Mouse (Mus musculus) activated CD4-positive, CD25-positive, alpha-beta regulatory T cell (primary cell): ENCODE data around the gene Amy2a5. TPM values are rescaled to one million over a fixed set of nuclear protein-coding genes. Genes with fewer than 3 reads are reported as not detected.

ENCODE experiments used
- polyA plus RNA-seq, 2 experiments: library from polyadenylated mRNA; unstranded; fragments of 100-300 nt; shearing (Covaris generic); gene quantifications; one replicate each; pipeline ENCODE4 v1.2.1; 2017

The Amy2a5 gene
- under 1 TPM in 1 of 2 experiments, not detected in 1; 0.11 TPM for polyA plus RNA-seq

GRCm38 (mm10) chr3:113258737-113259136 lies at the start of gene Amy2a5:
TSS of gene Amy2a5 (minus strand) at chr3:113258837.

GRCm38 (mm10) chr3:113291349-113291748 lies 32.7 kb upstream of the Amy2a5 start, which contains the start of gene Amy2a4:
TSS of gene Amy2a4 (minus strand) at chr3:113291449.

Other genes with a start within 250 kb of the Amy2a5 start
- gene Amy2a4, start 32.6 kb upstream of the Amy2a5 start, polyA plus RNA-seq = not detected
- gene Amy2a3, start 65.2 kb upstream of the Amy2a5 start, polyA plus RNA-seq = not detected
- not detected for gene Amy2a2, start 97.8 kb upstream of the Amy2a5 start, polyA plus RNA-seq